Mouse (Mus musculus): ENCODE measurements at regions not wholly inside any gene's neighbourhood (a gene's known extent, or its start where the extent isn't known, plus 50 kb on each side); places are given as distances from the start of the nearest gene placed in this dataset.

- TF ChIP-seq MAFK (IDR thresholded peaks at IDR 0.05; ENCODE audit: insufficient read depth, low read depth, low read length) (no peak), ZC3H11A (IDR thresholded peaks at IDR 0.05; ENCODE audit: borderline replicate concordance, low read depth, low read length) (no peak), HCFC1 (IDR thresholded peaks at IDR 0.05; ENCODE audit: borderline replicate concordance, insufficient read depth, low read length) (no peak), ZNF384 (IDR thresholded peaks at IDR 0.05; ENCODE audit: low read depth, low read length) (no peak), CHD2 (IDR thresholded peaks at IDR 0.05; ENCODE audit: low read depth, low read length) (no peak)
These were observed 246.2 kb upstream of the Eef2kmt start for GRCm38 (mm10) chr16:5501961-5502360.

Data from ES-E14 (cell line).